Mouse (Mus musculus) hindbrain, postnatal 0 days (tissue): ENCODE measurements at regions not wholly inside any gene's neighbourhood (a gene's known extent, or its start where the extent isn't known, plus 50 kb on each side); places are given as distances from the start of the nearest gene placed in this dataset.

ENCODE experiments used
- ATAC-seq: fragments of 200-750 bp; cut with Nextera tagmentation; 2 replicates; pipeline ENCODE4 v1.8.0; 2017; ENCODE audit warnings: mild to moderate bottlenecking, moderate TSS enrichment, moderate library complexity
- DNase-seq: peaks from one replicate; pipeline ENCODE4 v3.0.0-alpha.2; 2015; ENCODE audit warnings: low spot score
- H3K27ac ChIP-seq: fragments of 300-500 bp; sonication (generic); 2 replicates; pipeline ENCODE4 v1.5.1; 2014; ENCODE audit warnings: mild to moderate bottlenecking
- H3K27me3 ChIP-seq: fragments of 300-500 bp; sonication (generic); 2 replicates; pipeline ENCODE4 v1.6.1; 2014; ENCODE audit warnings: low read length, mixed read lengths; ENCODE audit not compliant: insufficient read depth
- H3K36me3 ChIP-seq: fragments of 300-500 bp; sonication (generic); 2 replicates; pipeline ENCODE4 v1.6.1; 2014; ENCODE audit warnings: low read length, mixed read lengths; ENCODE audit not compliant: insufficient read depth
- H3K4me1 ChIP-seq: fragments of 300-500 bp; sonication (generic); 2 replicates; pipeline ENCODE4 v1.6.1; 2014; ENCODE audit warnings: antibody characterized with exemption, low read length, mixed read lengths; ENCODE audit not compliant: insufficient read depth
- H3K4me2 ChIP-seq: fragments of 300-500 bp; sonication (generic); 2 replicates; pipeline ENCODE4 v1.6.1; 2014; ENCODE audit warnings: low read depth, mild to moderate bottlenecking, low read length, moderate library complexity, mixed read lengths
- H3K4me3 ChIP-seq: fragments of 300-500 bp; sonication (generic); 2 replicates; pipeline ENCODE4 v1.5.1; 2014; ENCODE audit warnings: low read length
- H3K9ac ChIP-seq: fragments of 300-500 bp; sonication (generic); replicated peaks from 2 replicates; pipeline ENCODE4 v1.6.1; 2014; ENCODE audit warnings: mild to moderate bottlenecking, low read length, moderate library complexity, mixed read lengths
- H3K9me3 ChIP-seq: fragments of 300-500 bp; sonication (generic); 2 replicates; pipeline ENCODE4 v1.6.1; 2016; ENCODE audit warnings: low read length, mixed read lengths
- CTCF ChIP-seq: IDR thresholded peaks from 2 replicates; pipeline ENCODE4 v1.5.1; 2016; ENCODE audit warnings: antibody characterized with exemption, control low read depth, low read depth
- WGBS: fragments of 180-500 bp; shearing (Covaris S2); extraction: QIAGEN DNeasy Blood & Tissue Kit; methylation state at CpG from one replicate; pipeline ENCODE4 v1.1.7; 2014; 5-methylcytosine and 5-hydroxymethylcytosine counted together

- 48% methylated on average over 3 of the region's 3 CpGs for WGBS
Measured at GRCm38 (mm10) chr12:28380203-28380602, 172.0 kb downstream of the Dcdc2c start.

GRCm38 (mm10) chr12:28377968-28378367 lies 174.2 kb downstream of the Dcdc2c start:
- no peak overlapping the region for H3K4me2 ChIP-seq
- no peak overlapping the region for H3K27ac ChIP-seq
- no peak for DNase-seq
- no peak for TF ChIP-seq CTCF
- H3K4me3 ChIP-seq: no peak overlapping the region
- H3K9ac ChIP-seq: no peak overlapping the region
- WGBS: 64% methylated on average over 3 of the region's 3 CpGs
- no peaks in the 10 kb centered on the region for H3K36me3 ChIP-seq
- H3K4me1 ChIP-seq: 0 out of 2 replicates have a peak, but pooled peaks cover 4% of the 10 kb centered on the region
- no peaks in the 10 kb centered on the region for H3K9me3 ChIP-seq
- no peaks in the 10 kb centered on the region for H3K27me3 ChIP-seq
- ATAC-seq: no peak

More at GRCm38 (mm10) chr12:28380203-28380602, 172.0 kb downstream of the Dcdc2c start:
- H3K27ac ChIP-seq: no peak overlapping the region
- peaks cover 4% of the 10 kb centered on the region; the same call in 1 of the 2 replicates for H3K4me1 ChIP-seq
- H3K36me3 ChIP-seq: no peaks in the 10 kb centered on the region
- no peak for DNase-seq
- H3K9me3 ChIP-seq: no peaks in the 10 kb centered on the region
- no peak overlapping the region for H3K4me2 ChIP-seq
- TF ChIP-seq CTCF: no peak
- ATAC-seq: 0 out of 2 replicates have a peak, but pooled peaks have one; percentile 24
- H3K4me3 ChIP-seq: no peak overlapping the region
- H3K27me3 ChIP-seq: no peaks in the 10 kb centered on the region
- H3K9ac ChIP-seq: no peak overlapping the region

GRCm38 (mm10) chr12:28377373-28377772 lies 174.8 kb downstream of the Dcdc2c start:
- H3K4me1 ChIP-seq: 0 out of 2 replicates have a peak, but pooled peaks cover 4% of the 10 kb centered on the region
- TF ChIP-seq CTCF: no peak
- no peak overlapping the region for H3K27ac ChIP-seq
- no peak for ATAC-seq
- 46% methylated on average over 4 of the region's 4 CpGs for WGBS
- H3K9me3 ChIP-seq: no peaks in the 10 kb centered on the region
- no peaks in the 10 kb centered on the region for H3K27me3 ChIP-seq
- H3K4me3 ChIP-seq: no peak overlapping the region
- no peak for DNase-seq
- no peak overlapping the region for H3K4me2 ChIP-seq
- no peak overlapping the region for H3K9ac ChIP-seq
- H3K36me3 ChIP-seq: no peaks in the 10 kb centered on the region

- TF ChIP-seq CTCF: no peak
- WGBS: 29% methylated on average over 4 of the region's 4 CpGs
- Histone ChIP-seq H3K36me3 (no peaks in the 10 kb centered on the region), H3K4me2 (no peak overlapping the region), H3K4me1 (0 out of 2 replicates have a peak, but pooled peaks cover 4% of the 10 kb centered on the region), H3K9ac (no peak overlapping the region), H3K4me3 (no peak overlapping the region), H3K27ac (no peak overlapping the region), H3K9me3 (no peaks in the 10 kb centered on the region), H3K27me3 (no peaks in the 10 kb centered on the region)
- DNase-seq: peak; percentile 16
- ATAC-seq: no peak
Measured at GRCm38 (mm10) chr12:28376770-28377169, 175.4 kb downstream of the Dcdc2c start.

- 69% methylated on average over 2 of the region's 2 CpGs for WGBS
- Histone ChIP-seq H3K4me1 (no peaks in the 10 kb centered on the region), H3K4me3 (no peak overlapping the region), H3K27ac (no peak overlapping the region), H3K36me3 (no peaks in the 10 kb centered on the region), H3K9me3 (no peaks in the 10 kb centered on the region), H3K27me3 (no peaks in the 10 kb centered on the region), H3K4me2 (no peak overlapping the region), H3K9ac (no peak overlapping the region)
- ATAC-seq: no peak
- TF ChIP-seq CTCF: no peak
- DNase-seq: no peak
Measured at GRCm38 (mm10) chr12:28365304-28365703, 186.9 kb downstream of the Dcdc2c start.

GRCm38 (mm10) chr12:28358737-28359333 lies 193.4 kb downstream of the Dcdc2c start:
- no peaks in the 10 kb centered on the region for H3K36me3 ChIP-seq
- DNase-seq (no peak), ATAC-seq (no peak)
- H3K4me3 ChIP-seq: no peak overlapping the region
- TF ChIP-seq CTCF: no peak
- H3K9me3 ChIP-seq: no peaks in the 10 kb centered on the region
- H3K4me2 ChIP-seq: no peak overlapping the region
- H3K9ac ChIP-seq: no peak overlapping the region
- H3K4me1 ChIP-seq: no peaks in the 10 kb centered on the region
- WGBS: 30% methylated on average over 7 of the region's 7 CpGs
- H3K27ac ChIP-seq: no peak overlapping the region
- H3K27me3 ChIP-seq: no peaks in the 10 kb centered on the region

- 85% methylated on average over 10 of the region's 10 CpGs for WGBS
- no peak overlapping the region for H3K4me3 ChIP-seq
Measured at GRCm38 (mm10) chr12:28357764-28358163, 194.4 kb downstream of the Dcdc2c start.

More at GRCm38 (mm10) chr12:28357764-28358163, 194.4 kb downstream of the Dcdc2c start:
- Histone ChIP-seq H3K4me1 (no peaks in the 10 kb centered on the region), H3K9me3 (no peaks in the 10 kb centered on the region), H3K4me2 (no peak overlapping the region), H3K36me3 (no peaks in the 10 kb centered on the region), H3K9ac (no peak overlapping the region), H3K27me3 (no peaks in the 10 kb centered on the region), H3K27ac (no peak overlapping the region)
- DNase-seq: no peak
- ATAC-seq: no peak
- no peak for TF ChIP-seq CTCF
